Mouse (Mus musculus) yolk sac, embryonic 10.5 days (tissue): Measurements from ENCODE around the gene Taok3.
A peak's percentile ranks its signal among the peaks of the same experiment; 100 is the strongest.

Experiments used
- DNase-seq: peaks from one replicate; pipeline ENCODE4 v3.0.0-alpha.2; 2017; ENCODE audit warnings: low spot score

Gene Taok3

DNA sequence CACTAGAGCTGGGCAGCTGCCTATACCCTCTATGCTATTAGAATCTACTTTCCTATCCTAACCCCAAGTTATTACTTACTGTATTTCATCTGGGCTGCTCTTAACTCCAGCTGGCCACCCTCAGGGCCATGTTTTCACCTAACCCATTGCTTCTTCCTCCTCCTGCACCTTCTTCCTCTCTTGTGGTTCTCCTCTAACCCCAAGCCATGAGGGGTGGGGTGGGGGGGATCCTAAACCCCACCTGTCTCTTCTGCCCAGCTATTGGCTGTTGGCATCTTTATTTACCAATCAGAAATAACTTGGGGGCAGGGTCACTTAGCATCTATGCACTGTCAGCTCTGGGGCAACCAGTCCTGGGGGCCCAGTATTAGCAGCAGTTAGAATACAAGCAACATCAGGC lies 26.2 kb downstream of the Taok3 start:
- DNase-seq: no peak

- DNase-seq: no peak
These were observed 27.5 kb downstream of the Taok3 start for GRCm38 (mm10) chr5:117147187-117148095.

- no peak for DNase-seq
These were observed 29.4 kb downstream of the Taok3 start for GRCm38 (mm10) chr5:117149054-117149942.

DNA sequence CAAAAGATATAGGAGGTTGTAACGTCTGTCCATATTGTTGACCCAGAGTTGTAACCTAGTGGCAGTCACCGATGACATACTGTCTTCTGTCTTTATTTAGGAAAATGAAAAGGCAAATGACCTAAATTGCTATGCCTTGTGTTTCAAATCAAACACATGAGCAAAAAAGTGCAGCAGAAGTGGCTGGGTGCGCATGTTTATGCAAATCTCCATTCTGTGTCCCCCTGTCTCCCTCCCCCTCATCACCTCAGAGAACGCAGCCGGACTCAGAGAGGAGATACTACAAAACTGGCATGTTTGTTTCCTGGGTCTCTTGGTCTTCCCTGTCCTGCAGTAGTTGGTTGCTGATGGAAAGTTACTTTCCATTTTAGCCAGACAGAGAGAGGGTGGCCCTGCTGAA lies 30.1 kb downstream of the Taok3 start:
- DNase-seq: no peak

DNA sequence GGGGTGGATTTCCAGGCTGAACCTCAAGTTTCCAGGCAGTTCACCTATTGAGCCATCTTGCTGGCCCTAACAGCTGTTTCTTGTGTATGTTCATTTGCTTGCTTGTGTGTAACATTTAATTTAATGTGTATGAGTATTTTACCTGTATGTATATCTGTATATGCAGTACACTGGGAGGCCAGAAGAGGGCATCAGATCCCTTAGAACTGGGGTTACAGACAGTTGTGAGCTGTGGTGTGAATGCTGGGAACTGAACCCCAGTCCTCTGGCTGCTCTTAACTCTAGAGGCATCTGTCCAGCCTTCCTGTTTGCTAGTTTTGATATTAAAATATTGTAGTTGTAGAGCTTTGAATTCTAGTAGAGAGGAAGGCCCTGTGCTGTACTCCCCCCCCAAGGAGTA lies 33.0 kb downstream of the Taok3 start:
- no peak for DNase-seq

DNA sequence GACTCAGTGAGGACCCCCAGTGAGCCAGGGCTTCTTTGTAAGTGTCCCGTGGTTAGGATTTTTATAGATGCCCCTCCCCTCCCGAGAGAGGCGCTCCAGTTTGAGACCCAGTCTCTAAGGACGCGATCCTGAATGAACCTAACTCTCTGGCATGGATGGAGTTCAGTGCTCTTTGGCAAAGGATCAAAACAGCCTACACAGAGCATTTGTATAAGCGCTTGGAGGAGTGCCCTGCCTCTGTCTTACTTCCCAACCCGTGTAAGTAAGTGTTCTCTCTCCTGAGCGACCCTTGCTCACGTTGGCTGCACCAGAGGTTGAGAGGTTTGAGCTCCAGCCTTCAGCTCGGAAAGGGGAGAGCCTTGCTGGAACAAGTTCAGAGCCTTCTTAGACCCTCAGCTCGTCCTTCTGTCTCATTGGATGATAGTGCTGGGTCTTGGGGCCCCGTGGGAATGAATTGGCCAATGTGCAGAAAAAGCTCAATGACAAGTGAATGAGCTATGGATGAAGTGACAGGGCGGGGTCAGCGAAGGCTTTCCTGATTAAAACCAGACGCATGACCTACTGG lies 33.7 kb downstream of the Taok3 start:
- no peak for DNase-seq

DNA sequence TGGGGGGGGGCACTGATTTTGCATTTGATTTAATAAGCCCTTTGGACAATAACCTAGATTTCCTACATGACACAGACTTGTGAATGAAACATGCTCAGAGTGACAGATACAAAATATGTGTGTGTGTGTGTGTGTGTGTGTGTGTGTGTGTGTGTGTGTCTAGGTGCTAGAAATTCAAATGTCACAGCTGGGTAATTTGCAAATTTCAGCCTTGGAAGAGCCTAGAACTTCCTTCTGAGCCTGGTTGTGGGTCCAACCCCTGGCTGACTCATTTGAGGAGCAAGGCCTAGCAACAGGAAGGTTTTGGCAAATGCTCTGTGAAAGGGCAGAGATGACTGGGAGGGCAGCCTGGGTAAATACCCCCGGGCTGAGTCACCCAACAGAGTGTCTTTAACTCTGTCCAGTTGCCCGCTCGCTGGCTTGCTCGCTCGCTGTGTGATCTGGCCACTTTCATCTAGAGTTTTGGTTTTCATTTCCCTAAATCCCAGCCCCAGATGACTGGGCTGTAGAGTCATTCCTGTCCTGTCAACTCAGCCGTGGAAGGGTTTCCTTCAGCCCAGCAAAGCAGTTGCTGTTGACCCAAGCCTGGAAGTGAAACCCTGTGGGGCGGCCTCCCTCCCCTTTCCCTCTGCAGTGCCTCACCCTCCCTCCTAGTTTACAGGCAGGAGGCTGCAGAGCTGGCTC lies 38.5 kb downstream of the Taok3 start:
- no peak for DNase-seq

- no peak for DNase-seq
These were observed 39.4 kb downstream of the Taok3 start for GRCm38 (mm10) chr5:117159326-117159725.

- DNase-seq: no peak
These were observed 39.9 kb downstream of the Taok3 start for GRCm38 (mm10) chr5:117159805-117160291.

- peak; percentile 50 for DNase-seq
These were observed 40.6 kb downstream of the Taok3 start for GRCm38 (mm10) chr5:117160499-117160898.

DNA sequence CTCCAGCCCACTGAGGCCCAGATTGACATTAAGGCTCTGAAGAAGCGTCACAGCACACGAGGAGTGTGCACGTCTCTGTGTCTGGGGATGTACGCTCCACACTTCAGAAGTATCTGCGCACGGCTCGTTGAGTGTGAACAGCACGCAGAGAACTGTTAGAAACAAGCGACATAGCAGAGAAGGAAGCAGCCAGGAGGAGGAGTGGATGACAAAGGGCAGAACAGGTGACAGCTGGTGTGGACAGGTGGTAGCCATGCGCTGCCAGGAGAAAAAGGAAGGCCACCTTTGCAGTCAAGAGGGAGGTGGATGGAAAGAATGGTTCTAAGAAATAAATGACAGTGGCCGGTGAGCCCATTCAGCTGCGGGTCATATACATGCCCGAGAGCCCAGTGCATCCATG lies 43.9 kb downstream of the Taok3 start:
- DNase-seq: no peak

GRCm38 (mm10) chr5:117164516-117164915 lies 44.6 kb downstream of the Taok3 start:
- DNase-seq: no peak

DNA sequence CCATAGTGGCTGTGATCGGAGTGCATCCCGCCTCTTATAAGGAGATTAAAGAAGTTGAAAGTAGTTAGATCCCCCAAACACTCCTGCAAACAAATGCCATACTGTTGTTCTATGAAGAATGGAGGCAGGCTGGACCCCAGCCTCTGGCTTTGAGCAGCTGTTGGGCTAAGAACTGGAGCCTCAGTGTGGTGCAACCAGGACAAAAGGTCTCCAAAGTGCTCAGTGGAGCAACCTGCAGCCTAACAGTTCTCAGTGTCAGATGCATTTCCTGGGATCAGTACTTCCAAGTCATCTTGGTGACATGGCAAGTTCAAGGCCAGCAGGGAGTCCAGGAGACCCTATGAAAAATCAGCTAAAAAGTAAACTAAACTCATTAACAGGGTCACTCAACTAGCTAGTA lies 45.0 kb downstream of the Taok3 start:
- DNase-seq: no peak

- no peak for DNase-seq
These were observed 46.0 kb downstream of the Taok3 start for GRCm38 (mm10) chr5:117165946-117166345.

GRCm38 (mm10) chr5:117166811-117167365 lies 47.0 kb downstream of the Taok3 start:
- no peak for DNase-seq

DNA sequence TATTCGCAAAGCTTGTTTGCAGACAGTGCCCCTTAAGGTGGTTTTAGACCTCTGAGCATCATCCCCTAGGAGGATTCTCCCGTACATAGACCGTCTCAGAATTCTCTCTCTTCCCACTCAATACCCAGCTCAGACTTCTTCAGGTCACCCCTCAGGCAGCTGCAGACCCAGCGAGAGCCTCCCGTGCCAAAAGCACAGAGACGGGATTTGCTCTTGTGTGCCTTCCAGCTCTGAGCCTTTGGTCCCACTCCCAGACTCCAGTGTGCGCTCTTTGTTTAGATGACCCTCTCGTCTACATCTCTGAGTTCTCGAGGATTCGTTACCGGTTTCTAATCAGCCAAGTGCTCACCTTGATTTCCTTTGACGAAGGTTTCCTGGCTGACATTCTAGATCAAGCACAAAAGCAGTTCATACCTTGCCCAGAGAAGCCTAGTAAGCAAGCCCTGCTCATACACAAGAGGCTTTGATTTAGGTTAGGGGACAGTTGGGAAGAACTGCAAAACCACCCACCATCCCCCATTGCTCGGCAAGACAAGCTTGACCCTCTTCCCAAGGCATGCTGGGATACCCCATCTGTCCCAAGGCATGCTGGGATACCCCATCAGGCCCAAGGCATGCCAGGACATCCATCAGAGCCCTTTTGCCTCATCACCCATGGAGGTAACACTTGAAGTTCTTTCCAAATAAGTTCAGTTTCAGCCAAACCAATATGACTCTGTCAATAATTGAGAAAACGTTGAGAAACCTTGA lies 48.6 kb downstream of the Taok3 start:
- no peak for DNase-seq

DNA sequence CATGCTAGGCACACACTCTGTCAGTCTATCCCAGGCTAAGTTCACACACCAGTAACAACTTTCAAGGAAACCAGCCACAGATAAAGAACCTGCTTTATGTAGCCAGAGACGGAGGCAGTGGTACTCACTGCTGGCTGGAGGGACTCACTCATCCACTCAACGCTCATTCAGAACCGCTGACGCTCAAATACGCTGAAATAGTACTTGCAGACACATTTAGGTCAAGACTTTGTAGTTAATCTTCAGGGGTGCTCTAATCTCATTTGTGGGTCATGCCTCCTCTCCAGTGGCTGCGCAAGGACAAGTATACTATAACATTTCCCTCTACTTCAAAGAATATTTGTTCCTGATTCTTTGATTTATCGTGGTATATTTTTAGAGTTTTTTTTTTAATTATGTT lies 54.1 kb downstream of the Taok3 start:
- DNase-seq: no peak

DNA sequence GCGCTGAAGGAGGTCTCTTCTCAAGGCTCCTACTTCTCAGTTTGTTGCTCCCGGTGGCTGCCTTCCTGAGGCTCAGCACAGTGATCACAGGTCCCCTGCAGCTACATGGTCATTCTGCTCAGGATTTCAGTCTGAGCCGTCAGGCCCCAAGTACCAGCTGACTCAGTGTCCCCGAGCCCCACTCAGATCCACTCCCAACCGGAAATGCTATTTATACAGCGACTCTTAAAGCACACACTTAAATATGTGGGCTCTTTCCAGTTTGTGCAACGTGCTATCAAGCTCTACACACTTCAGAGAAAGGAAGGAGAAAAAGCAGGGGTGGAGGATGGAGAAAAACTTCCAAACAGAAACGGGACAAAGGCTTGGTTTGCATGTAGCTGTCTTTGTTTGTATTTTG lies 56.0 kb downstream of the Taok3 start:
- DNase-seq: no peak

DNA sequence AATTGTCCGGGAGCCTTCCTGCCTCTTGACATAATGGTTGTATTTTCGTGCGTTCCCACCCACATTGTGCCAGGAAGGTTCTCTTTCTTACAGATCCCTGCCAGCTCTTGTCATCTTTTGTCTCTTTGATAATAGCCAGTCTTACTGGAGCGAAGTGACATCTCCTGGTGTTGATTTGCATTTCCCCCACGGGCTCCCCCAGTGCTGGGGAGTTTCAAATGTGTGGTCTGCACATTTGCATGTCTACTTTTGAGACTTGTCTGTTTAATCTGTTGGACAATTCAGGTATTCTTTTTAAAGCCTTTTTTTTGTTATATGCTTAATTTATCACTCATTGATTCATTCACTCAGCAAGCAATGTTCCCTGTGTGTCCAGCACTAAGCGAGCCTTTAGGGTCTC lies 58.1 kb downstream of the Taok3 start:
- DNase-seq: no peak

GRCm38 (mm10) chr5:117178486-117178885 lies 58.6 kb downstream of the Taok3 start:
- DNase-seq: no peak

DNA sequence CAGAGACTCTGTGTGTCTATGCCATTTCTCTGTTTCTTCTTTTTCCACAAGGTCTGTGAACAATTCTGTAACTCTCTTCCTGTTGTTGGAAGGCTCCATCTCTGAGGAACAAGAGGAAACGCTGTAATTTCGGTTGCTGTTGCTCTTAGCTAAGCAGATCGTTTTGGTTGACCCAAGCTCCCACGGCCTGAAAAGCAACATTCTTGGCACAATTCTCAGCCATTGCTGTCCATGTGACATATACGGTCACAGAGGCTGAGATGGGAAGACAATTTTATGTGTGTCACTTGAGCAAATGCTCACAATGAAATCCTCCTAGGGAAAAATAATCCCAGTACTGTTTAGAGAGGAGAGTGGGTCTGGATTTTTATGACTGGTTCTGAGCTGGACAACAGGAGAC lies 62.0 kb downstream of the Taok3 start:
- no peak for DNase-seq
